Mouse (Mus musculus): Measurements from ENCODE around the gene Olfr1475.
"Not testable (repeated sequence)": the region's sequence is repeated elsewhere in the genome, so short reads cannot be mapped to it uniquely, and the experiment has no call there.

Gene Olfr1475

GRCm38 (mm10) chr19:13480096-13480495 is at the start of gene Olfr1475:
Gene Olfr1475, minus strand, starts transcription at chr19:13480196.
- no peak for DNase-seq

- DNase-seq, result no peak
These were observed 47.6 kb upstream of the Olfr1475 start, which contains the start of gene Olfr1480 for GRCm38 (mm10) chr19:13527613-13528012. Gene Olfr1480, plus strand, starts transcription at chr19:13527913.

- DNase-seq, result no peak
These were observed 20.2 kb upstream of the Olfr1475 start, which contains the start of gene Olfr1477 for GRCm38 (mm10) chr19:13500246-13500645. Gene Olfr1477, plus strand, starts transcription at chr19:13500546.

GRCm38 (mm10) chr19:13469265-13469664 is 10.7 kb downstream of the Olfr1475 start, which contains the start of gene Olfr1474:
Gene Olfr1474, plus strand, starts transcription at chr19:13469565.
- not testable (repeated sequence) for DNase-seq

GRCm38 (mm10) chr19:13455986-13456385 is 24.0 kb downstream of the Olfr1475 start, which contains the start of gene Olfr1472:
Gene Olfr1472, minus strand, starts transcription at chr19:13456086.
- no peak for DNase-seq

GRCm38 (mm10) chr19:13443109-13443508 is 36.9 kb downstream of the Olfr1475 start, which contains the start of gene Olfr1471:
Gene Olfr1471, plus strand, starts transcription at chr19:13443409.
- DNase-seq, result not testable (repeated sequence)

Measured in thymus, postnatal 4 days (tissue).